Mouse (Mus musculus): ENCODE data around the gene Plekhg6.

DNA sequence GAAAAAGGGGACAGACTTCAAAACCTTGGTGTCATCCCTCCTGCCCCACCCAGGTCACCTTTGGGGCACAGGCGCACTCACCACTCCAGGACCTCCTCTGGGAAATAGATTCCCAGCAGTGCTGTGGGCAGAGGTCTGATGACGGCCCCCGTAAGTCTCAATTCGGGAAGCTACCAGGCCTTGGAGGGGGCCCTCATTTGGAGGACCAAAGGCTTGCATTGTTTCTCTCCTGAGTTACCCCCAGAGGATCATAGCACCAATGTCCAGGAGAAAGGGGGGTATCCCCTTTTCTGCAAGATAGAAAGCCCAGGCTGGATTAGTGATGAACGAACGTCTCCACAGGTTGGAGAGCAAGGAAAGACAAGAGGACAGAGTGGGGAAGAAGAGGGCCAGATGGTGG, 2.0 kb downstream of the Plekhg6 start:
- TF ChIP-seq FLI1 (IDR thresholded peaks at IDR 0.05; ENCODE audit: low read length) (no peak), GATA1 (IDR thresholded peaks at IDR 0.05; ENCODE audit: borderline replicate concordance, low read length) (no peak)

All from megakaryocyte, embryonic 14.5 days (primary cell).